Mouse (Mus musculus) spleen, embryonic (tissue): ENCODE measurements at regions not wholly inside any gene's neighbourhood (a gene's known extent, or its start where the extent isn't known, plus 50 kb on each side); places are given as distances from the start of the nearest gene placed in this dataset.

Experiments used
- CTCF ChIA-PET: fragments of 350-600 bp; sonication (Branson Sonifier 250); formaldehyde crosslinking; loops from one replicate; lab custom pipeline; 2022; lab: Charles Lee

- CTCF ChIA-PET = no interaction called here
These were observed 313.3 kb upstream of the Vrk2 start for GRCm38 (mm10) chr11:26907099-26907498.

- CTCF ChIA-PET = no interaction called here
These were observed 287.8 kb upstream of the Vrk2 start for GRCm38 (mm10) chr11:26881635-26882034.
